Mouse (Mus musculus) intestine, embryonic 15.5 days (tissue): ENCODE data around the gene Gnb1. TPM values are rescaled to one million over a fixed set of nuclear protein-coding genes. Genes with fewer than 3 reads are reported as not detected.
A peak's percentile ranks its signal among the peaks of the same experiment; 100 is the strongest.
"Not testable (repeated sequence)": the region's sequence is repeated elsewhere in the genome, so short reads cannot be mapped to it uniquely, and the experiment has no call there.

Source experiments
- ATAC-seq: fragments of 200-750 bp; cut with Nextera tagmentation; 2 replicates; pipeline ENCODE4 v1.8.0; 2017; ENCODE audit warnings: moderate TSS enrichment, moderate library complexity
- H3K27ac ChIP-seq: fragments of 300-500 bp; sonication (generic); 2 replicates; pipeline ENCODE4 v1.5.1; 2015; ENCODE audit warnings: mild to moderate bottlenecking, inconsistent platforms
- H3K27me3 ChIP-seq: fragments of 300-500 bp; sonication (generic); replicated peaks from 2 replicates; pipeline ENCODE4 v1.6.1; 2015; ENCODE audit warnings: inconsistent platforms
- H3K36me3 ChIP-seq: fragments of 300-500 bp; sonication (generic); 2 replicates; pipeline ENCODE4 v1.6.1; 2015; ENCODE audit warnings: inconsistent platforms
- H3K4me1 ChIP-seq: fragments of 300-500 bp; sonication (generic); replicated peaks from 2 replicates; pipeline ENCODE4 v1.6.1; 2015; ENCODE audit warnings: inconsistent platforms
- H3K4me2 ChIP-seq: fragments of 300-500 bp; sonication (generic); replicated peaks from 2 replicates; pipeline ENCODE4 v1.6.1; 2015; ENCODE audit warnings: mild to moderate bottlenecking, inconsistent platforms
- H3K4me3 ChIP-seq: fragments of 300-500 bp; sonication (generic); replicated peaks from 2 replicates; pipeline ENCODE4 v1.5.1; 2015; ENCODE audit warnings: inconsistent platforms
- H3K9ac ChIP-seq: fragments of 300-500 bp; sonication (generic); 2 replicates; pipeline ENCODE4 v1.6.1; 2015; ENCODE audit warnings: inconsistent platforms
- H3K9me3 ChIP-seq: fragments of 300-500 bp; sonication (generic); 2 replicates; pipeline ENCODE4 v1.6.1; 2016; ENCODE audit warnings: inconsistent platforms
- WGBS: fragments of 180-500 bp; shearing (Covaris S2); methylation state at CpG from one replicate; pipeline ENCODE4 v1.1.7; 2015; 5-methylcytosine and 5-hydroxymethylcytosine counted together
- polyA plus RNA-seq: library from polyadenylated mRNA; unstranded; fragments of >200 nt; fragmentation: Nextera tagmentation; extraction: Ambion mirVana; gene quantifications from 2 replicates; pipeline ENCODE4 v1.2.1, GENCODE M21; 2015

Gene Gnb1
- polyA plus RNA-seq, 1 experiment from 2014 or later, result 460 TPM

- H3K4me1 ChIP-seq, result no peaks in the 10 kb centered on the region; the same call in 1 of the 2 replicates
- ATAC-seq, result no peak
- H3K27me3 ChIP-seq, result no peaks in the 10 kb centered on the region
- no peak overlapping the region for H3K4me3 ChIP-seq
- 70% methylated on average over 16 of the region's 16 CpGs for WGBS
- no peak overlapping the region for H3K9ac ChIP-seq
- H3K36me3 ChIP-seq, result no peaks in the 10 kb centered on the region
- H3K4me2 ChIP-seq, result no peak overlapping the region
- H3K27ac ChIP-seq, result no peak overlapping the region
- no peaks in the 10 kb centered on the region for H3K9me3 ChIP-seq
Measured at GRCm38 (mm10) chr4:155470263-155470953, 20.8 kb upstream of the Gnb1 start.

- no peak for ATAC-seq
- no peaks in the 10 kb centered on the region for H3K9me3 ChIP-seq
- H3K4me1 ChIP-seq, result no peaks in the 10 kb centered on the region; the same call in 1 of the 2 replicates
- no peak overlapping the region for H3K4me2 ChIP-seq
- no peak overlapping the region for H3K4me3 ChIP-seq
- 89% methylated on average over 7 of the region's 7 CpGs for WGBS
- no peaks in the 10 kb centered on the region for H3K36me3 ChIP-seq
- no peaks in the 10 kb centered on the region for H3K27me3 ChIP-seq
- H3K9ac ChIP-seq, result no peak overlapping the region
- no peak overlapping the region for H3K27ac ChIP-seq
Measured at GRCm38 (mm10) chr4:155470997-155471396, 20.2 kb upstream of the Gnb1 start.

- H3K27me3 ChIP-seq, result no peaks in the 10 kb centered on the region
Measured at GRCm38 (mm10) chr4:155471406-155471805, 19.8 kb upstream of the Gnb1 start.

DNA sequence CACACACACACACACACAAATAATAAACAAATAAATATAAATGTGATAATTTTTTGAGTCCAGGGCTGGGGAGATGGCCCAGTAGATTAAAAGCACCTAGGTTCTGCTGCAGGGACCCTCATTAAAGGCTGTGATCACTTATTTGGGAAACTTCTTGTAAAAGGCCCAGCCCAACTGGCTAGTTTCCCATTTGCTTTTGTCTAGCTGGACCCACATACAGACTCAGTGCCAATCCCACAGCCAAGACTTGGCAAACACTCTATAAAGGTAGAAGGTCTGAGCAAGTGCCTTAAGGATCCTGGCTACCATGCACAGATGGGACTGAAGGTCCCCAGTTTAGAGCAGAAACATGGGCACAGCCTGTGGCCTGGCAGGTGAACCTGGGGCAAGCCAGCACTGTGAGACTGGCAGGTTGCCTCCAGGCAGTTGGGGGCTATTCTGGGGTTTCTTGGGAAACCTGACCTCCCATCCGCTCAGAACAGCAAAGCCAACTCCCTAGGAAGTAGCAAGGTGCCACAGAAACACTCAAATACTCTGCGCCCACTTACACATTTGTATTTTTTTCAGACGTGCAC lies 18.4 kb upstream of the Gnb1 start:
- Histone ChIP-seq H3K4me2 (0 out of 2 replicates have a peak overlapping the region, but pooled peaks have one; percentile 26), H3K27me3 (no peaks in the 10 kb centered on the region), H3K4me1 (no peaks in the 10 kb centered on the region; the same call in 1 of the 2 replicates), H3K36me3 (no peaks in the 10 kb centered on the region), H3K9me3 (no peaks in the 10 kb centered on the region), H3K27ac (peak overlapping the region; percentile 44), H3K4me3 (no peak overlapping the region), H3K9ac (no peak overlapping the region)
- ATAC-seq, result peak; percentile 2; the same call in 1 of the 2 replicates
- WGBS, result 58% methylated on average over 3 of the region's 3 CpGs

More at GRCm38 (mm10) chr4:155471406-155471805, 19.8 kb upstream of the Gnb1 start:
- 90% methylated on average over 7 of the region's 7 CpGs for WGBS
- Histone ChIP-seq H3K9ac (no peak overlapping the region), H3K4me3 (no peak overlapping the region), H3K9me3 (no peaks in the 10 kb centered on the region), H3K36me3 (no peaks in the 10 kb centered on the region), H3K27ac (no peak overlapping the region), H3K4me2 (no peak overlapping the region), H3K4me1 (no peaks in the 10 kb centered on the region; the same call in 1 of the 2 replicates)
- ATAC-seq, result no peak

DNA sequence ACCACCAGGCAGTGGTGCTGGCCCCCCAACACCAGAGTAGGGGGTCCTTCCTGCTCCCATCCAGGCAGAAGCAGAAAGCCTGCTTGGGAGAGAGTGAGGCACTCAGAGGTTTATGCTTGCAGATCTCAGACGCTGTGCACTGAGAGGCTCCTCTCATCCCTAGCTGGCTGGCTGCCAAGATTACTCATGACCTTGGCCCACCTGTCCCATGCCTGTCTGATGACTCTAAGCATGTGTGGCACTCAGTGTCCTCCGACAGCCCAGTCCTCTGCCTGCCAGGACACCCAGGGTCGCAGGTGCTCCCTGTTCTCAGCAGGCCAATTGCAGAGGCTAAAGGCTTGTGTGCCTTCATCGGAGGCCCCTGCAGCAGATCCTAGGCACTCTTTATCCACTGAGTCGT lies 17.8 kb upstream of the Gnb1 start:
- Histone ChIP-seq H3K4me1 (no peaks in the 10 kb centered on the region; the same call in 1 of the 2 replicates), H3K27ac (peak overlapping the region; percentile 44), H3K4me3 (no peak overlapping the region), H3K27me3 (no peaks in the 10 kb centered on the region), H3K4me2 (0 out of 2 replicates have a peak overlapping the region, but pooled peaks have one; percentile 26), H3K9me3 (no peaks in the 10 kb centered on the region), H3K36me3 (no peaks in the 10 kb centered on the region), H3K9ac (no peak overlapping the region)
- ATAC-seq, result peak; percentile 89
- WGBS, result 38% methylated on average over 5 of the region's 5 CpGs

GRCm38 (mm10) chr4:155473796-155474195 lies 17.4 kb upstream of the Gnb1 start:
- peak; percentile 11; the same call in 1 of the 2 replicates for ATAC-seq
- H3K9me3 ChIP-seq, H3K9ac ChIP-seq, H3K4me1 ChIP-seq, H3K27me3 ChIP-seq, H3K36me3 ChIP-seq, H3K27ac ChIP-seq, H3K4me2 ChIP-seq, H3K4me3 ChIP-seq: not testable (repeated sequence)
- 49% methylated on average over 2 of the region's 2 CpGs for WGBS

- Histone ChIP-seq H3K9ac (no peak overlapping the region), H3K4me3 (peak overlapping the region; percentile 18)
Measured at GRCm38 (mm10) chr4:155481381-155482124, 9.6 kb upstream of the Gnb1 start.

DNA sequence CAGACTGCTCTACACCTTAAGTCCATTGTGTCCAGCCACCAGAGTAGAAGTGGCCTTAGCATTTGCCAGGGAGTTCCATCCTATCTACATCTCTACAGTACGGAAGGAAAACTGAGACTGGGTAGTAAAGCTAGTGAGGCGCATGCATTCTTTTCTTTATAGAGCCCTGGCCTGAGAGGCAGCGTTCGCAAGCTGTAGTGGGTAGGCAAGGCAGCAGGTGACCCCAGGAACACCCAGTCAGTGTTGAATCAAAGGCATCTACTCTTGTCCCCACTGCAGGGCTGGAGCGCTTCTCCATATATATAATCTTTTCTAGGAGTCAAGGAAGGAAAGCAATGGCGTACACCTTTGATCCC lies 9.1 kb upstream of the Gnb1 start:
- ATAC-seq, result no peak
- H3K27ac ChIP-seq, result no peak overlapping the region
- peaks cover 13% of the 10 kb centered on the region for H3K4me1 ChIP-seq
- WGBS, result 91% methylated on average over 6 of the region's 6 CpGs
- peak overlapping the region; percentile 59; the same call in 1 of the 2 replicates for H3K4me2 ChIP-seq
- H3K36me3 ChIP-seq, result no peaks in the 10 kb centered on the region
- H3K27me3 ChIP-seq, result no peaks in the 10 kb centered on the region
- H3K4me3 ChIP-seq, result no peak overlapping the region
- H3K9ac ChIP-seq, result no peak overlapping the region
- no peaks in the 10 kb centered on the region for H3K9me3 ChIP-seq

More at GRCm38 (mm10) chr4:155481381-155482124, 9.6 kb upstream of the Gnb1 start:
- peak; percentile 86 for ATAC-seq
- WGBS, result 20% methylated on average over 28 of the region's 28 CpGs
- H3K9me3 ChIP-seq, result no peaks in the 10 kb centered on the region
- H3K4me2 ChIP-seq, result peak overlapping the region; percentile 59
- H3K36me3 ChIP-seq, result no peaks in the 10 kb centered on the region
- peaks cover 8% of the 10 kb centered on the region for H3K4me1 ChIP-seq
- no peaks in the 10 kb centered on the region for H3K27me3 ChIP-seq
- H3K27ac ChIP-seq, result 0 out of 2 replicates have a peak overlapping the region, but pooled peaks have one; percentile 28

- Histone ChIP-seq H3K9me3 (no peaks in the 10 kb centered on the region), H3K9ac (no peak overlapping the region), H3K4me2 (no peak overlapping the region), H3K27me3 (no peaks in the 10 kb centered on the region), H3K27ac (no peak overlapping the region), H3K4me1 (peaks cover 22% of the 10 kb centered on the region), H3K36me3 (no peaks in the 10 kb centered on the region), H3K4me3 (no peak overlapping the region)
- no peak for ATAC-seq
- WGBS, result 87% methylated on average over 8 of the region's 8 CpGs
Measured at GRCm38 (mm10) chr4:155482733-155483540, 8.2 kb upstream of the Gnb1 start.

GRCm38 (mm10) chr4:155485521-155485920 lies 5.6 kb upstream of the Gnb1 start:
- H3K27ac ChIP-seq, result 0 out of 2 replicates have a peak overlapping the region, but pooled peaks have one; percentile 18
- no peaks in the 10 kb centered on the region for H3K27me3 ChIP-seq
- no peak overlapping the region for H3K4me3 ChIP-seq
- no peaks in the 10 kb centered on the region for H3K9me3 ChIP-seq
- WGBS, result 69% methylated on average over 3 of the region's 3 CpGs
- no peak overlapping the region for H3K9ac ChIP-seq
- H3K4me1 ChIP-seq, result peaks cover 46% of the 10 kb centered on the region
- no peaks in the 10 kb centered on the region for H3K36me3 ChIP-seq
- ATAC-seq, result no peak
- no peak overlapping the region for H3K4me2 ChIP-seq

- Histone ChIP-seq H3K27ac (peak overlapping the region; percentile 90), H3K9me3 (no peaks in the 10 kb centered on the region), H3K4me3 (no peak overlapping the region), H3K4me2 (0 out of 2 replicates have a peak overlapping the region, but pooled peaks have one; percentile 7), H3K27me3 (no peaks in the 10 kb centered on the region), H3K4me1 (peaks cover 44% of the 10 kb centered on the region), H3K9ac (0 out of 2 replicates have a peak overlapping the region, but pooled peaks have one; percentile 2), H3K36me3 (no peaks in the 10 kb centered on the region)
- 31% methylated on average over 3 of the region's 3 CpGs for WGBS
- no peak for ATAC-seq
Measured at GRCm38 (mm10) chr4:155487746-155488145, 3.4 kb upstream of the Gnb1 start.
